Mouse (Mus musculus) lung, adult 2 months (tissue): ENCODE results near the gene Samsn1. TPM values are rescaled to one million over a fixed set of nuclear protein-coding genes. Genes with fewer than 3 reads are reported as not detected.

Experiments used
- DNase-seq: peaks from one replicate; pipeline ENCODE4 v3.0.0; 2022
- H3K4me1 ChIP-seq: fragments of 200-500 bp; 2 replicates; pipeline ENCODE4 v1.6.1; 2011; ENCODE audit warnings: low read length; ENCODE audit not compliant: control insufficient read depth, insufficient read depth
- H3K4me3 ChIP-seq: fragments of 200-500 bp; replicated peaks from 2 replicates; pipeline ENCODE3; 2011; ENCODE audit warnings: low read depth, mild to moderate bottlenecking, control low read depth, low read length; ENCODE audit errors: extremely low read depth
- CTCF ChIP-seq: fragments of 200-500 bp; IDR thresholded peaks from 2 replicates; pipeline ENCODE4 v1.5.1; 2011; ENCODE audit warnings: mild to moderate bottlenecking, low read length, control low read depth; ENCODE audit not compliant: insufficient read depth
- POLR2A ChIP-seq: fragments of 200-500 bp; IDR thresholded peaks from 2 replicates; pipeline ENCODE4 v1.6.1; 2011; ENCODE audit warnings: low read depth, mild to moderate bottlenecking, control low read depth, low read length, borderline replicate concordance; ENCODE audit errors: extremely low read depth
- WGBS: fragments of 180-500 bp; shearing (Covaris S2); methylation state at CpG from one replicate; pipeline ENCODE4 v1.1.7; 2018; 5-methylcytosine and 5-hydroxymethylcytosine counted together
- polyA plus RNA-seq: library from polyadenylated mRNA; depleted of rRNA; stranded (reverse); fragments of >200 nt; gene quantifications from 2 replicates; pipeline ENCODE4 v1.2.3, GENCODE M21; 2012

The Samsn1 gene
- polyA plus RNA-seq, 1 experiment: 3.2 TPM

DNA sequence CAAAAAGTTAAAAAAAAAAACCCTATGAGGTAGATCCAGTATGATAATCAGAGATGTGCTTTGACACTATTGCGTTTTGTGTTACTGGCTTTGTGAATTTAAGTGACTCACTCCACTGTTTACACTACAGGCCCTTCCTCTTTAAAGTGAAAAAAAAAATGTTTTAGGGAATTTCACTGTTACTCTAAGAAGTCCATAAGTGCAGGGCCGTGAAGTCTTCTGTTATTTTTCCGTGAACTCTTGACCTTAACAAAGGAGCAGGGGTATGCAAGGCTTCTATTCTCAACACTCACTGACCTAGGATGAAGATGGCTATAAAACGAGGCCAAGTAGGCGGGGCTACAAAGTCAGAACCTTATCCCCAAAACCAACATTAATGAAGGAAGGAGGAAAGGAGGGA, 60.6 kb downstream of the Samsn1 start:
- H3K4me3 ChIP-seq: no peak overlapping the region
- 29% methylated on average over 5 of the region's 5 CpGs for WGBS
- H3K4me1 ChIP-seq: no peaks in the 10 kb centered on the region
- no peak for DNase-seq
- TF ChIP-seq POLR2A (no peak), CTCF (no peak)

DNA sequence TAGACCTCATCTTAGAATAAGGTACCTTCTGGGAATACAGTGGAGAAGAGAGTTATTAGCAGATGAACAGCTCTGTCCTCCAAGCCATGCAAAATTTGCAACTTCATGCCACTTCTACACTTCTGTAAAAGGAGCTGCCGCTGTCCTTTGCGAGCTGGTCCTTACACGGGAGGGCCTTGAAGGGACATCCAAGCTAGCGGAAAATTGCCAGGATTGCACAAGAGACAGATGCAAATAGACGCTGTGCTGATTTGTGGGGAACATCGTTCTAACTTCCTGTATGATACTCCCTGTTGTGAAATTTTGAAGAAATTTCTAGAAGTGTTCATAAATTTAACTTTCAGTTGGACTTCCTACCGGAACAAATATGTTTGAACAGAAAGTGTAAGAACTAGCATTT, 61.0 kb downstream of the Samsn1 start:
- no peak for TF ChIP-seq POLR2A
- no peak for TF ChIP-seq CTCF
- peak; percentile 10 for DNase-seq
- Histone ChIP-seq H3K4me3 (no peak overlapping the region), H3K4me1 (no peaks in the 10 kb centered on the region)
- WGBS: 68% methylated on average over 7 of the region's 7 CpGs

DNA sequence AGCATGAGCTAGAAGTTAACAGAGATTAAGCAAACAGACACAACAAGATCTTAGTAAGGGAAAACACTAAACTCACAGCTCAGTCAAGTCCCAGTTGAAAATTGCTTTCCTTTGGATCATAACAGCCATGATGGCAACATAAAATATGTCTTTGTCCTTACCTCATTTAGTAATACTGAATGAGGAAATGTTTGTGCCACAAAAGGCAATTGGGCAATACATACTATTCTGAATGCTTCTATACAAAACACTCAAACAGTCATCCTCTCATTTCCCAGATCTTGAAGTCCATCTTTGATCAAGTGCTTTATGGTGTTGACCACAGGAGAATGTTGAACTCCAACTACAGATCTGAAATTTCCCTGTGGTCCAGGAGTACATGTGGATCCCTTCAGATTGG, 88.7 kb downstream of the Samsn1 start:
- no peak for TF ChIP-seq CTCF
- no peak for TF ChIP-seq POLR2A
- DNase-seq: no peak
- Histone ChIP-seq H3K4me1 (no peaks in the 10 kb centered on the region), H3K4me3 (no peak overlapping the region)

DNA sequence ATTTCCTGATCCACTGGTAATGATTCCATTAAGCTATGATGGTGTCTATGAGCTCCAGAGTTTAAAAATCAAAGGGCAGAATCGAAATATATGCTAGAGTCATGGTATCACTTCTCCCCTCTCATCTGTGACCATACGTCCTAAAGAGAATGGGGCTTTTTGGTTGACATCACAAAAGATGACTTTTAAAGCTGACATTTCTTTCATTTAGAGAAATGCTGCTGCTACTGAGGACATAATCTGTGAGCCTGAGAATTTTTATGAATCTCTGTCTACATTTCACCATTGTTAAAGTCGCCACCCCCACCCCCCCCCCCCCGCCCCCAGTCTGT, 91.9 kb downstream of the Samsn1 start:
- DNase-seq: no peak
- 77% methylated on average over 4 of the region's 4 CpGs for WGBS
- TF ChIP-seq POLR2A (no peak), CTCF (no peak)
- H3K4me1 ChIP-seq: no peaks in the 10 kb centered on the region
- no peak overlapping the region for H3K4me3 ChIP-seq

DNA sequence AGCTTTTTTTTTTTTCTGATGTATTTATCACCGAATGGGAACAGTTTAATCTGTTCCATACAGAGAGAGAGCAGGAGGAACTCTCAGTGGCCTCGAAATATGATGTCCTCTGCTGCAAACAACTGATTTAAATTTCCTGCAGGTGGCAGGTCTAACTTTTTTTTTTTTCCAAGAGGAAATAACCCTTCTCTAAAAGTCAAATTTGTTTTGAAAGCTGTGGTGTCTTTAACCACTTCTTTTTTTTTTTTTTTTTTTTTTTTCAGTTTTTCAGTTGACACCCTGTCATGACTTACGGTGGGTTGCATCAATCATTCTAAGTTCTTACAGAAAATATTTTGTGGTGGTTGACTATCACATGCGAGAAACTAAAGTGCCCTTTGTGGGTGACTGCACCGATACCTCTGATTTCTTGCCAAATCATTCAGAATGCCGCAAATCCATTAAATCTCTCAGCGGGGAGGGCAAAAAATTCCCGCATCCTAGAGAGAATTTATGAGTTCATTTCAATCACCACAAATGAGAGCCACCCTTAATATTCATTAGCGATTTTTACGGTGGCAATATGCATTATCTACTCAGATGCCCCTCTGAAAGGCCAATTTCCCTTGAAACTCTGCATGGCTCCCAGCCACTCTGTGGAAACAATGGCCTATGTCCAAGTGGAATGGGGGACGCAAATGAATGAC, 92.4 kb downstream of the Samsn1 start:
- no peak overlapping the region for H3K4me3 ChIP-seq
- 67% methylated on average over 11 of the region's 11 CpGs for WGBS
- no peaks in the 10 kb centered on the region for H3K4me1 ChIP-seq
- no peak for DNase-seq
- TF ChIP-seq POLR2A: no peak
- no peak for TF ChIP-seq CTCF

DNA sequence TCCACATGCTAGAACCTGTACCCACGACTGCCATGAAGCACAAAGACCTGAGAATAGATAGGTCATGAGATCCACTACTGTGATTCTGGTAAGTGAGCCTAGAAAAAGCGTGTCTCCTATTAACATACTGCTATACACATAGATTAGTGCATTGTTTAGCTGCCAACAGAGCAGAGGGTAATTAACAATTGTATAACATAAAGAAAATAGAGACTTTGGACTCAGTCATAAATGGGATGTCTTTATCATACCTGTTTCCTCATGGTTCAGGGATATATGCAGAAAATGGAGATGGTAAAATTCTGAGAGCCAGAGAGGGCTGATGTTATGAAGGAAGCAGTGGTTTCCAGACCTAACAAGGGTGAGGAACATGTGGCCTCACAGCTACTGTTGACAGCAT, 95.6 kb downstream of the Samsn1 start:
- TF ChIP-seq CTCF (no peak), POLR2A (no peak)
- 83% methylated on average over 2 of the region's 2 CpGs for WGBS
- no peaks in the 10 kb centered on the region for H3K4me1 ChIP-seq
- no peak overlapping the region for H3K4me3 ChIP-seq
- no peak for DNase-seq

DNA sequence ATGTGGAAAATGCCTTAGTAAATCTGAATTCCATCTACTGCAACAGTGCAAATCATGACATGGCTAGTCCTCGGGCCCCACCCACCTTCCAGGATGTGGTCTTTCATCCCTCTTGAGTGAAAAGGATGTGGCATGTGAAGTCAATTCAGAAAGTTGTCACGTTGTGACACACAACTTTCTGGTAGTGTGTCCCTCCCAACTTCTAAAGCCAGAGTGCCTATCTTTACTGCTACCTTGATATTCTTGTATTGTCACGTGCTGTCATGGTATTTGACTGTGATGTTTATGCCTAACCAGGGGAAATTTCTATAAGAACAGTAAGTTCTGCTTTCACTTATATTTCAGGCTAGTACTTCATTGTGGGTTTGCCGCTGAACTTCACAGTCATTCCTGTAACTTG, 101.2 kb downstream of the Samsn1 start:
- Histone ChIP-seq H3K4me3 (no peak overlapping the region), H3K4me1 (no peaks in the 10 kb centered on the region)
- WGBS: 61% methylated on average over 4 of the region's 4 CpGs
- no peak for TF ChIP-seq POLR2A
- no peak for TF ChIP-seq CTCF
- no peak for DNase-seq

DNA sequence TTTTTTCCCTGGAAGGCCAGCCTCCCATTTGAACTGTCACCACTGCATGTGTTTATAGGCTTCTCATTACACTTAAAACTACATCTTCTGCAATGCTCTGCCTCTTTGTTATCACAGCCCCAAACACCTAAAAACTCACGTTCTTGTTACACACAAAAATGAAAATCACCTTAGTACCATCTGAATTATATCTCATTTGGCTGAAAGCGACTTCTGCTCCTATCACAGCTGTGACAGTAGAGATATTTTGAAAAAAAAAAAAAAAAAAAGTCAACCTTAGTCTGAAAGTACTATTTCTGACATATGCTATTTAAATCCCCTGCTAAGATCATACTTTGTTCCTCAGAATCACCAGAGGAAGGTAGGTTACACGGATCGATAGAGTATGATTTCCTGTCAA, 102.8 kb downstream of the Samsn1 start:
- Histone ChIP-seq H3K4me3 (no peak overlapping the region), H3K4me1 (no peaks in the 10 kb centered on the region)
- WGBS: 83% methylated on average over 4 of the region's 4 CpGs
- no peak for DNase-seq
- TF ChIP-seq CTCF (no peak), POLR2A (no peak)

DNA sequence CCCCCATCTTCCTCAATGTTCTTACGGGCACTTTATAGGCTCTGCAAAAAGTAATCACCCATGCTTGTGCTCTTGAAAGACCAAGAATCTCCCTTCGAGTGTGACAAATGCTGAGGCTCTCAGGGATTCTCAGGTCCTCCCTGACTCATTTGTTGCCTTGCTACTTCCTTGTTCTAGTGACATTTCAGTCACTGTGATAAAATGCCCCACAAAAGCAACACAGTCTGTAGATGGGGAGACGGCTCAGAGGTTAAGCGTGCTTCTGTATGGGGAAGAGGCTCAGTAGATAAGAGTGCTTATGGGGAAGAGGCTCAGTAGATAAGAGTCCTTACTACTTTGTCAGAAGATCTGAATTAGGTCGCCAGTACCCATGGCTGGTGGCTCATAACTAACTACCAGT, 104.4 kb downstream of the Samsn1 start:
- WGBS: 75% methylated on average over 5 of the region's 5 CpGs
- TF ChIP-seq CTCF (no peak), POLR2A (no peak)
- H3K4me3 ChIP-seq: no peak overlapping the region
- H3K4me1 ChIP-seq: no peaks in the 10 kb centered on the region
- DNase-seq: no peak

DNA sequence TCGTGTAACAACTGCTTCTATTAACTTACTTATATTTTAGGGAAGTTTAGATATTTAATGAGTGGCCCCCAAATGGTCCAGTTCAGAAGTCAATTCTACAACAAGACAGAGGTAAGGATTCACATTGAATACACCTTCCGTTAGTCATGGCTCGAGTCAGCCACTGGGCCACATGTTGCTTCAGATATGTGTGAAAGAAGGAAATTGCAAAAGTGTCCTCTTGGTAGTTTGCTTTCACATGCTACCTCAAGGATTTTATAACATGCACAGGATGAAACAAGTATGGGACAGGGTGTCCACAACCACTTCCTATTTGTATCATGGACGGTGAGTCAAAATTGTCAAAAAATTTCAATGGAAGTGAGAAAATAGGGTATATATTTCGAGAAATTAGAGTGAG, 110.0 kb downstream of the Samsn1 start:
- Histone ChIP-seq H3K4me3 (no peak overlapping the region), H3K4me1 (no peaks in the 10 kb centered on the region)
- TF ChIP-seq POLR2A (no peak), CTCF (no peak)
- DNase-seq: no peak
- 88% methylated on average over 5 of the region's 5 CpGs for WGBS

DNA sequence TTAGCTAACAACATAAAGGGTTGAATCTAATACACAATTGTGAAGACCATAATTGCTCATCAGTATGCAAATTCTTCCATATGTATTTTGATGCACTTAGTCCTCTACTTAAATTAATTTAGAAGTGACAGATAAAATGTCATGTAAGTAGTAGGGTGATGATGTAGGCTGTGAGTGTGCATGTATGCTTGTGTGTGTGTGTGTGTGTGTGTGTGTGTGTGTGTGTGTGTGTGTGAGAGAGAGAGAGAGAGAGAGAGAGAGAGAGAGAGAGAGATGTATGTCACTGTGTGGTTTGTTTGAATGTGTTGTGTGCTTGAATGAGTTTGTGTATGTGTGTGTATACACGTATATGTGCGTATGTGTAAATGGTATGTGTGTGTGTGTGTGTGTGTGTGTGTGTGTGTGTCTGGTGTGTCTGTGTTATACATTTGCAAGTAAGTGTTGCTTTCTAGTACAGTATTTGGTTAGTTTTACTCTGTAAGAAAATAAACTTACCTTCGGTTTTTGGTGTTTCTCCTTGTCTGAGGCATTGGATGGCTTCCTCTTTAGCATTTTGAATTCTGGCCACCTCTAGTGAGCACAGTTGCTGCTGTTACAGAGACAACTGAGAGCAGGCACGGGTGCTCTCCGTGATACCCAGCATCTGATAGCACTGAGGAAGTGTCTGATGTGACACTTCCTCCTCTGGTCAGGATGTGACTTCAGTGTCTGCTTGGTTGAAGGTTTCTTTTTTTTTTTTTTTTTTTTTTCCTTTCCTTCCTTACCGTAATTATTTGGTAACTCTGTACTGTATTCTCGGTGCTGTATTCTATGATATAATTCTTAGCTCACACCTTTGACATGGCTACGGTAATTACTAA, 113.2 kb downstream of the Samsn1 start:
- peak; percentile 7 for DNase-seq
- WGBS: 36% methylated on average over 8 of the region's 8 CpGs
- TF ChIP-seq CTCF (no peak), POLR2A (peak; percentile 39; the same call in 1 of the 2 replicates)
- no peak overlapping the region for H3K4me3 ChIP-seq
- H3K4me1 ChIP-seq: no peaks in the 10 kb centered on the region
